Mouse (Mus musculus): ENCODE measurements around the gene Itfg1.

GRCm38 (mm10) chr8:85700751-85701351 lies 139.9 kb downstream of the Itfg1 start, which contains the start of gene Neto2:
- no peak for TF ChIP-seq POLR2A (IDR thresholded peaks at IDR 0.05; ENCODE audit: insufficient read length, low read depth)
- no peak for TF ChIP-seq USF1 (IDR thresholded peaks at IDR 0.05; ENCODE audit: low read depth)
- no peak for TF ChIP-seq MYOD1 (IDR thresholded peaks at IDR 0.05; ENCODE audit: control insufficient read depth in 1 of 3, insufficient read length in 2 of 3, low read depth in 2 of 3)
- no peak for TF ChIP-seq TCF12 (IDR thresholded peaks at IDR 0.05; ENCODE audit: insufficient read depth, poor library complexity, severe bottlenecking)
- TF ChIP-seq CEBPB (IDR thresholded peaks at IDR 0.05; ENCODE audit: insufficient read depth, poor library complexity, severe bottlenecking): no peak
- no peak for TF ChIP-seq POLR2AphosphoS2 (IDR thresholded peaks at IDR 0.05; ENCODE audit: insufficient read length, low read depth)
- no peak for TF ChIP-seq TCF3 (IDR thresholded peaks at IDR 0.05; ENCODE audit: insufficient read length, low read depth)
- no peak for TF ChIP-seq MAX (IDR thresholded peaks at IDR 0.05; ENCODE audit: low read depth)
- TF ChIP-seq SRF (IDR thresholded peaks at IDR 0.05; ENCODE audit: control insufficient read depth, insufficient read length, low read depth): no peak
- TF ChIP-seq E2F4 (IDR thresholded peaks at IDR 0.05; ENCODE audit: insufficient read depth): no peak
- no peak for TF ChIP-seq REST (IDR thresholded peaks at IDR 0.05; ENCODE audit: insufficient read depth, insufficient read length)
- TF ChIP-seq MYOG (IDR thresholded peaks at IDR 0.05; ENCODE audit: control insufficient read depth in 1 of 3, insufficient read depth in 1 of 3, insufficient read length in 2 of 3, low read depth in 2 of 3): no peak

All from myocyte (in vitro differentiated cells).